Mouse (Mus musculus): ENCODE measurements at regions not wholly inside any gene's neighbourhood (a gene's known extent, or its start where the extent isn't known, plus 50 kb on each side); places are given as distances from the start of the nearest gene placed in this dataset.
A peak's percentile ranks its signal among the peaks of the same experiment; 100 is the strongest.

DNA sequence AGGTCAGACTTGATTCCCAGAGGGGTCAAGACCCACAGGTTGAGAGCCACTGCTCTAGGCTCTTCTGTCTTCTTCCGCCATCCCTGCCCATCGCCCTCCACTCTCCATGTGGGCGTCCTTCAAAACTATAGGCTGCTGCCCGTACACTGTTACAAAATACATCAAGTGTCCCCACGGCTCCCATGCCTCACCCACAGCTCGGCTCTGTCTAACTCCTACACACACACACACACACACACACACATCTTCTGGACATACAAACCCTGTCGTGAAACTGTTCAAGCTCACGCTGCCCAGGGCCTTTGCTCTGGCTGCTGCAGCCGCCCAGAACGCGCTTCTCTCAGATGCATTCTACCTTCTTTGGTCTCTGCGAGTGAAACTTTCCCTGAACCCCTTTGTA lies 67.1 kb upstream of the Tmem189 start:
- no peak overlapping the region for H3K4me2 ChIP-seq
- no peaks in the 10 kb centered on the region for H3K36me3 ChIP-seq
- H3K27ac ChIP-seq (replicated peaks), result no peak overlapping the region
- no peak for ATAC-seq (ENCODE audit: low FRiP score, low read depth)
- H3K4me1 ChIP-seq (replicated peaks), result no peaks in the 10 kb centered on the region
- H3K9me3 ChIP-seq, result no peaks in the 10 kb centered on the region
- no peaks in the 10 kb centered on the region for H3K27me3 ChIP-seq
- WGBS, result 81% methylated on average over 12 of the region's 12 CpGs
- no peak overlapping the region for H3K9ac ChIP-seq
- H3K4me3 ChIP-seq, result no peak overlapping the region

DNA sequence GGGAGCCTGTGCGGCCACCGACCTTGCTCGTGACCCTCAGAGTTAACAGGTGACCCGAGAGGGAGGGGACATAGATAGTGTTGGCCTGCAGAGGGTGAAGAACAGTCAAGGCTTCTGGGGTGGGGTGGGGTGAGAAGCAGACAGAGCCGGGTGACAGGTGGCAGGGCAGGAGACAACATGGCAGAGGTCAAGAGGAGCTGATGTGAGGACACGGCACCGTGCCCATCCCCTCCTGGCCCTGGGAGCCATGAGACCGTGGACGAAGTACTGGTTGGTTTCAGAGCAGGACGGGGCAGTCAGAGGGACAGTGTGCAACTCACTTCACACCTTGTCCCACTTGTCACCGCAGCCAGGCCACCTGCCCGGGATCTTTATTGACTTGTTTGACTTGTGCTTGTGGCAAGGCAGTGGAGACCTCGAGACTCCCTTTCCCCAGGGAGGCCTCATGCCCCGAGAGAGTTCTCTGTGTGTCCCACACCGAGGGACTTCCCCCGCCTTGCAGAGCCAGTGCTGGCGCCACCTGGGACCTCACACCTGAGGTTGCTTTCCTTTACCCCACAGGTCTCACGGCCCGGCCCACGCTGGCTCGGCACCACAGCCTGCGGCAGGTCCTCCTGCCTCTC lies 65.4 kb upstream of the Tmem189 start:
- Histone ChIP-seq H3K4me1 (replicated peaks) (no peaks in the 10 kb centered on the region), H3K9me3 (no peaks in the 10 kb centered on the region), H3K27ac (replicated peaks) (no peak overlapping the region), H3K9ac (no peak overlapping the region), H3K4me3 (no peak overlapping the region), H3K36me3 (no peaks in the 10 kb centered on the region), H3K27me3 (no peaks in the 10 kb centered on the region), H3K4me2 (no peak overlapping the region)
- ATAC-seq (ENCODE audit: low FRiP score, low read depth), result no peak
- WGBS, result 86% methylated on average over 22 of the region's 22 CpGs

DNA sequence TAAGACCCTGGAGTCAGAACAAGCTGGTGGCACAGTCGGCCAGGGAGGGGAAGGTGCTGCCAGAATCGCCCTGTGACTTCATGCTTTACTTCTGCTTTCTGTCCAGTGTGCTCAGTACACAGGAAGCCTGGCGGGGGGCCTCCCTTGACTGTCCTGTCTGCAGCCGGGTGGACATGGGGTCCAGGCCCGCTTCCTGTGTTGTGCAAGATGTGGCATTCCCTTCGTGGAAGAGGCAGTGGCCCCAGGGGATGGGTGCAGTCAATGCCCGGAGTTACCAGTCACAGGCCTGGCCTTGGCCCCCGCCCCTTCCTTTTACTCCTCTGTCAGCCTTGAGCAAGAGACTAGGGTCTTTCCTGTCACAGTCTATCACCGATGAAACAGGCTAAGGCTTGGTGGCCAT lies 64.3 kb upstream of the Tmem189 start:
- Histone ChIP-seq H3K4me2 (no peak overlapping the region), H3K9ac (no peak overlapping the region), H3K9me3 (no peaks in the 10 kb centered on the region), H3K27me3 (no peaks in the 10 kb centered on the region), H3K4me3 (no peak overlapping the region), H3K4me1 (replicated peaks) (no peaks in the 10 kb centered on the region), H3K36me3 (no peaks in the 10 kb centered on the region), H3K27ac (replicated peaks) (no peak overlapping the region)
- 77% methylated on average over 9 of the region's 9 CpGs for WGBS
- no peak for ATAC-seq (ENCODE audit: low FRiP score, low read depth)

DNA sequence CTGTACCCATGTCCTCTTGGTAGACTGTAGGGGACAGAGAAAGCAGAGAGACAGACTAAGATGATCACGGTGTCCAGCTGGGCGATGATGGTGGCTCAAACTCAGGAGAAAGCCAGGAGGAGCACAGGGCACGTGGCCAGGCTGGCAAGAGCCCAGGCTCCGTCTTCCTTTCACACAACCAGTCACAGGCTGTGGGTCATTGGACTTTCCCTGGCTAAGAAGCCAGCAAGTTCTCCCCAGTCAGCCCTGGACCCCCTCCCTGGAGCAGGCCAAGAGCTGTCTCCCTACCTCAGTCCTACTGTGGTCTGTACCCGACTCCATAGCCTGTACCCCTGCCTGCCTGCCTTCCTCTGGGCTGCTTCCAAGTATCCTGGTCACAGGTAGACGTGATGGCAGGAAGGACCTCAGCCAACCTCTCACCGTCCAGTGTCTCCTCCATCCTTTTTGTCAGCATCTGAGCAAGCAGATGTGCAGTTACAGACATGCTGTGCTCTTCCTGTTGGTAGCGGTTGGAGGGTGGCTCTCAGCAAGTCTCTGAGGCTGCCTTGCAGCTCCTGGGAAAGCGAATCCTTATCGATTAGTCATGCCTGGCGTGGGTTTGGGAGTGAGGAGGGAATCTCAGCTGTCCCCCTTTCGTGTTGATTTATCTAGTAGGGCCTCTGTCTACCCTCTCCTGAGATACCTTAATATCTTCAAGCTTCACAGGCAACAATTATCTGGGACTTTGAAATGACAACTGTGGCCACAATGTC lies 63.4 kb upstream of the Tmem189 start:
- no peak overlapping the region for H3K27ac ChIP-seq (replicated peaks)
- WGBS, result 50% methylated on average over 12 of the region's 12 CpGs
- H3K4me1 ChIP-seq (replicated peaks), result no peaks in the 10 kb centered on the region
- no peak overlapping the region for H3K9ac ChIP-seq
- ATAC-seq (ENCODE audit: low FRiP score, low read depth), result no peak
- no peaks in the 10 kb centered on the region for H3K27me3 ChIP-seq
- no peaks in the 10 kb centered on the region for H3K36me3 ChIP-seq
- H3K9me3 ChIP-seq, result no peaks in the 10 kb centered on the region
- no peak overlapping the region for H3K4me3 ChIP-seq
- no peak overlapping the region for H3K4me2 ChIP-seq

DNA sequence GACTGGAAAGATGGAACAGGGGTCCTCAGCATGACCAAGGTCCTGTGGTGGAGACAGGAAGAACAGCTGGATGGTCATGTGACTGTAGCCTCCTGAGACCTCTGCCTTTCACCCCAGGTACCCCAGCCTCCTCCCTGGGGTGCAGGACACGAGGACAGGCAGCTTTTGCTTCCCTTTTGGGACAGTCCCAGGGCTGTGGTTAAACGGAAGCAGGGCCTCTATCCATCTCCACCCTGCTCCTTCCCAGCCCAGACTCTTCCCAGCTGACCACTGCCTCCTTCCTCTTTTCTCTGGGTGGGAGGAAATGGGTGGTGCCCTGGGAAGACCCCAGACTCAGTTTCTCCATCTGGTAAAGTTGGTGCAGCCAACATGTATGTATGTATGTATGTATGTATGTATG lies 62.0 kb upstream of the Tmem189 start:
- no peaks in the 10 kb centered on the region for H3K36me3 ChIP-seq
- no peaks in the 10 kb centered on the region for H3K9me3 ChIP-seq
- no peak overlapping the region for H3K4me2 ChIP-seq
- 68% methylated on average over 2 of the region's 2 CpGs for WGBS
- H3K27ac ChIP-seq (replicated peaks), result no peak overlapping the region
- no peaks in the 10 kb centered on the region for H3K27me3 ChIP-seq
- H3K9ac ChIP-seq, result no peak overlapping the region
- H3K4me1 ChIP-seq (replicated peaks), result 0 out of 2 replicates have a peak, but pooled peaks cover 5% of the 10 kb centered on the region
- H3K4me3 ChIP-seq, result no peak overlapping the region
- ATAC-seq (ENCODE audit: low FRiP score, low read depth), result no peak

DNA sequence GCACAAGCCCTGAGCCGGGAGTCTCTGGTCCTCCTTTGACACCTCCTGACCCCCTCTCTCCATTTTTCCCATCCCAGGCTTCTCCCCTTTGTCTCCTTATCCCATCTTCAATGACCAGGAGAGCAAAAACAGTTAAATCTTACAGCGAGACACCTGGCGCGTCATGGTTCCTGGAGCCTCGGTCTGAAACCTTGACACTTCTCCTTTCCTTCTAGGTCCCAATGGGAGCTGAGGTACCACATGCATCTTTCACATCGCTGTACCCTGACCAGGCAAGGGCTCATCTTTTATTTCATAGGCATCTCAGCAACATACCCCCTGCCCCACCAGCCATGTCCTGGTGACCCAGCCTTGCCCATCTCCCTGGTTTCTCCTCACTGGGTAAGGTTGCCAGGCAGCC lies 58.7 kb upstream of the Tmem189 start:
- 93% methylated on average over 6 of the region's 6 CpGs for WGBS
- no peaks in the 10 kb centered on the region for H3K36me3 ChIP-seq
- H3K4me2 ChIP-seq, result no peak overlapping the region
- H3K9ac ChIP-seq, result no peak overlapping the region
- no peak overlapping the region for H3K4me3 ChIP-seq
- H3K27me3 ChIP-seq, result no peaks in the 10 kb centered on the region
- peaks cover 12% of the 10 kb centered on the region; the same call in 1 of the 2 replicates for H3K4me1 ChIP-seq (replicated peaks)
- no peaks in the 10 kb centered on the region for H3K9me3 ChIP-seq
- no peak overlapping the region for H3K27ac ChIP-seq (replicated peaks)
- ATAC-seq (ENCODE audit: low FRiP score, low read depth), result no peak

DNA sequence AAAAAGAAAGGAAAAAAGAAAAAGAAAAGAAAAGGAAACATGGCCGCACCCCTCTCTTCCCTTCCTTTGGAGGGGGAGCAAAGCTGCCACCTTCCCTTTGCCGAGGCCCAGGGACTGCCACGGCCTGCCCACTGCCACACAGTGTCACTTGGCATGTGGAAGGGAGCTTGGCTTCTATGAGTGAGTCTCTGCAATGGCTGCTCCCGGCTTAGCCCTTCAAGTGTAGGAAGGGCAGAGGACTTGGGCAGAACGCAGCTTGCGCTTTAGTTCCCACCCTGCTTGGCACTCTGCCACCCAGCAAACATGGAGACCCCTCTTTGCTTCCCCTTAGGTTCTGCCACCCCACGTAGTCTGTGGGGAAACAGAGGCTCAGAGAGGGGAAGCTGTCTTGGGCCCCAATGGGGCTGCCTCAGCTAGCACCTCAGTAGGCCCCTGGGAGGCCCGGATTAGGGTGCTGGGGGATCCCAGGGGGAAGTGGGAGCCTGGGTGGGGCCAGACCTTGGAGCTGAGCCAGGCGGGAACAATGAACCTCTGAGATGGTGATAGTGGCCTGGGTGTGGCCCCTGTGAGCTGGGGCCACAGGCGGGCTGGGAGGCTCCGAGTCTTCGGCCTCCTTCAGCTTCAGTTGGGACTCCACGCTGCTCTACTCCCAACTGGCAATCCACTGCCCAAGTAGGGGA lies 57.7 kb upstream of the Tmem189 start:
- no peak overlapping the region for H3K4me2 ChIP-seq
- no peaks in the 10 kb centered on the region for H3K9me3 ChIP-seq
- H3K27me3 ChIP-seq, result no peaks in the 10 kb centered on the region
- ATAC-seq (ENCODE audit: low FRiP score, low read depth), result no peak
- H3K36me3 ChIP-seq, result no peaks in the 10 kb centered on the region
- 53% methylated on average over 13 of the region's 13 CpGs for WGBS
- peaks cover 12% of the 10 kb centered on the region; the same call in 1 of the 2 replicates for H3K4me1 ChIP-seq (replicated peaks)
- no peak overlapping the region for H3K9ac ChIP-seq
- no peak overlapping the region for H3K4me3 ChIP-seq
- no peak overlapping the region for H3K27ac ChIP-seq (replicated peaks)

DNA sequence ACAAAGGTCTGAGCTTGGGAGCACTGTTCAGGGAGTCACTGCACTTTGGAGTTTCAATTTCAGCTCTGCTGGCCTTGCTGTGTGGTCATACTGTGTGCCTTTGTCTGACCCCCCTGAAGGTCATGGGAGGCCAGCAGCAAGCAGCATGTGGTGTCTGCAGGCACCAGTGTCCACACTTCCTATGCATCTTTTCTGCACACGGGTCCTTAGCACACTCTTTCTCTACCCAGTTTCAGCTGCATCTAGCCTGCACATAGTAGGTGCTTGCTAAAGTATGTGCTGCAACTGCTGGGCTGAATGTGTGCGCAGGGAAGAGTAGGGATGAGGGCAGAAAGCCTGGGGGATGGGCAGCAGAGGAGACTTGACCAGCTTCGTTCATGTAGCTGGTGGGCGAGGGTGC lies 56.7 kb upstream of the Tmem189 start:
- Histone ChIP-seq H3K4me3 (no peak overlapping the region), H3K27ac (replicated peaks) (no peak overlapping the region), H3K4me1 (replicated peaks) (peaks cover 12% of the 10 kb centered on the region; the same call in 1 of the 2 replicates)

DNA sequence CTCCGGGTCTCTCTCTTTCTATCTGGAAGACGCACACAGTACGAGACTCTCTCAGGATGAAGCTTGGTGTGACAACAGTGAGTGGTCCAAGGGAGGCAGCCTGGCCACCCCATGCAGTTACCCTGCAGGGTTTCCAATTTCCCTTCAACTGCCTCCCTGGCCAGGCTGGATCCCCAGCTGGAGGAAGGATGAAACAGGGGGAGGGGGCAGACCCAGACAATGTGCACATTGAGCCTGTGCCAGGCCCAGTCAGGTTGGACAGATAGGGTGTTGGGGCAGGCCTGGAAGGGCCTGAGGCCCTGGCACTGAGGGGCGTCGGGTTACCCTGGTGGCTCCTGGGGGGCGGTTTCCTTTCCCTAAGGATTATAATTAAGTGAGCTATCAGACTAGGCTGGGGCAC lies 55.8 kb upstream of the Tmem189 start:
- no peaks in the 10 kb centered on the region for H3K9me3 ChIP-seq
- H3K4me2 ChIP-seq, result no peak overlapping the region
- H3K9ac ChIP-seq, result no peak overlapping the region
- WGBS, result 54% methylated on average over 6 of the region's 6 CpGs
- peaks cover 12% of the 10 kb centered on the region; the same call in 1 of the 2 replicates for H3K4me1 ChIP-seq (replicated peaks)
- H3K36me3 ChIP-seq, result no peaks in the 10 kb centered on the region
- peak; percentile 67 for ATAC-seq (ENCODE audit: low FRiP score, low read depth)
- no peak overlapping the region for H3K4me3 ChIP-seq
- H3K27ac ChIP-seq (replicated peaks), result no peak overlapping the region
- H3K27me3 ChIP-seq, result no peaks in the 10 kb centered on the region

More for the DNA sequence above, 56.7 kb upstream of the Tmem189 start:
- no peak for ATAC-seq (ENCODE audit: low FRiP score, low read depth)
- Histone ChIP-seq H3K36me3 (no peaks in the 10 kb centered on the region), H3K4me2 (no peak overlapping the region), H3K9me3 (no peaks in the 10 kb centered on the region), H3K27me3 (no peaks in the 10 kb centered on the region), H3K9ac (no peak overlapping the region)
- WGBS, result 86% methylated on average over 4 of the region's 4 CpGs

DNA sequence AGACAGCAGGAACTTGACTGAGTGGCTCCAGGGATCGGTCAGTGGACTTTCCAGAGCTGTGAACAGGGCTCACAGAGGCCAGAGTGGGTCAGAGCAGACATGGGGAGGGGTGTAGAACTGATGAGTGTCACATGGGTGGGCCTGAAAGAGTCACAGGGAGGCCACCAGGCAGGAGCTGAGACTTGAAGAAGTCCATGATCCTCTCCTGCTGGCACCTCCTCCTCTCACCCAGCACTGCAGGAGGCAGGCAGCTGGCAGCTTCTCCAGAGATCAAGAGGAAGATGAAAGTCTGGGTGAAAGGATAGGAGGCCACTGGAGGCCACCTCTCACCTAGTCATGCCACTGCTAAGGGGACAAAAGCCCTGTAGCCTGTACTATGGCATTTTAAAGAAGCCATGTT lies 54.5 kb upstream of the Tmem189 start:
- Histone ChIP-seq H3K27me3 (no peaks in the 10 kb centered on the region), H3K4me3 (no peak overlapping the region), H3K4me1 (replicated peaks) (peaks cover 12% of the 10 kb centered on the region; the same call in 1 of the 2 replicates), H3K9ac (no peak overlapping the region), H3K4me2 (no peak overlapping the region), H3K27ac (replicated peaks) (no peak overlapping the region), H3K9me3 (no peaks in the 10 kb centered on the region), H3K36me3 (no peaks in the 10 kb centered on the region)
- WGBS, result 71% methylated on average over 1 of the region's 1 CpGs
- ATAC-seq (ENCODE audit: low FRiP score, low read depth), result no peak

DNA sequence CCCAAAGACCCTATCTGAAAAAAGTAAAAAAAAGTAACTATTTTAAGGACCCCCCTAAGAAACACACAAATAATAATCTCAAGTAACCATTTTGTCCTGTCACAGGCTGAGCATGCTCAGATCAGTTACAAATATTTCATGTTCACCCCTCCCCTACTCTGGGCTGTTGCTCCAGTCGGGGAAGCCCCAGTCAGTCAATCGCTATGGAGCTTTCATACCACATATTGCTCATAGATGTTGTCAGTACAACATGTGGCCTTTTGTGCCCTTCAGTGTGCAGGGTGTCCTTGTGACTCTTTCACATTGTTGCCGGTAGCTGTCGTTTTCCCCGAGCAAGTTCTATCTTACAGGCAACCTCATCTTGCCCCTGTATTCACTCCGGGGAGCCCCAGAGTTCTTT lies 52.9 kb upstream of the Tmem189 start:
- H3K9me3 ChIP-seq, result no peaks in the 10 kb centered on the region
- no peak for ATAC-seq (ENCODE audit: low FRiP score, low read depth)
- no peak overlapping the region for H3K4me3 ChIP-seq
- no peak overlapping the region for H3K27ac ChIP-seq (replicated peaks)
- H3K9ac ChIP-seq, result no peak overlapping the region
- 64% methylated on average over 6 of the region's 6 CpGs for WGBS
- H3K4me1 ChIP-seq (replicated peaks), result peaks cover 11% of the 10 kb centered on the region; the same call in 1 of the 2 replicates
- H3K36me3 ChIP-seq, result no peaks in the 10 kb centered on the region
- no peaks in the 10 kb centered on the region for H3K27me3 ChIP-seq
- no peak overlapping the region for H3K4me2 ChIP-seq

DNA sequence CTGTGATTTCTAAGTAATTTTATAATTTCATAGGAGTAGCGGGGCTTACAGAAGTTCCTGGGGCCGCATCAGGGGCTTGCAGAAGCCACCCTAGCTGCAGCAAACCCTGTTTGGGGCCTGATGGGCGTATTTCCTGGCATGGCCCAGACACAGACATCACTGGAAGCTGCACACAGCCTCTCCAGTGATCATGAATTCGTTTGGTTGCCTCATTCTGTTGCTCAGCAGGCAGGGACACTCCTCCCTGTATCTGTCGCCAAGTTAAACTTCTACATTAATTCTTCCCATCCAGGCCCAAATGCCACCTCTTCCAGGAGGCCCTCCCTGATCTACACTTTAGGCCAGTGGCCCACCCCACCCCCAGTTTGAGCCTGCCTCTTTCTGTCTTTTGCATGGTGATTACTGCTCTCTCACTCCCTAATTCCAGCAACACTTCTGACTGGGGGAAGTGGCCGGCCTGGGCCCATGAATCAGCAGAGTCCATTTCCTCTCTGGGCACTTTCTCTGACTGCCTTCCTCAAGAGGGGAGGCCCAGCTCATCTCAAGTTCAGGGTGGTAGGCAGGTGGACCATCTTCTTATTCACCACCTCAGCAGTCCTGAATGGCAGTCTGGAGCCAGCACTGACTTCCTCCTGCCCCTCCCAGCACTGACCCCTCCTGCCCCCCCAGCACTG lies 51.0 kb upstream of the Tmem189 start:
- Histone ChIP-seq H3K4me3 (no peak overlapping the region), H3K4me1 (replicated peaks) (peaks cover 5% of the 10 kb centered on the region; the same call in 1 of the 2 replicates), H3K27me3 (no peaks in the 10 kb centered on the region), H3K36me3 (no peaks in the 10 kb centered on the region), H3K4me2 (no peak overlapping the region), H3K27ac (replicated peaks) (no peak overlapping the region), H3K9me3 (no peaks in the 10 kb centered on the region), H3K9ac (no peak overlapping the region)
- WGBS, result 57% methylated on average over 6 of the region's 6 CpGs
- no peak for ATAC-seq (ENCODE audit: low FRiP score, low read depth)

Measured in hindbrain, embryonic 15.5 days (tissue).